Mouse (Mus musculus): ENCODE measurements at regions not wholly inside any gene's neighbourhood (a gene's known extent, or its start where the extent isn't known, plus 50 kb on each side); places are given as distances from the start of the nearest gene placed in this dataset.

- DNase-seq (ENCODE audit: low spot score): no peak
These were observed 160.7 kb downstream of the Rpl36a-ps1 start for GRCm38 (mm10) chr14:98833230-98833999.

GRCm38 (mm10) chr14:98832401-98832800 is 161.7 kb downstream of the Rpl36a-ps1 start:
- no peak for DNase-seq (ENCODE audit: low spot score)

GRCm38 (mm10) chr14:98829958-98830633 is 164.0 kb downstream of the Rpl36a-ps1 start:
- DNase-seq (ENCODE audit: low spot score): no peak

GRCm38 (mm10) chr14:98827490-98827889 is 166.6 kb downstream of the Rpl36a-ps1 start:
- DNase-seq (ENCODE audit: low spot score): no peak

GRCm38 (mm10) chr14:98813657-98814056 is 180.5 kb downstream of the Rpl36a-ps1 start:
- no peak for DNase-seq (ENCODE audit: low spot score)

- DNase-seq (ENCODE audit: low spot score): peak; percentile 16
These were observed 183.7 kb downstream of the Rpl36a-ps1 start for GRCm38 (mm10) chr14:98810259-98811042.

GRCm38 (mm10) chr14:98808117-98808516 is 186.0 kb downstream of the Rpl36a-ps1 start:
- DNase-seq (ENCODE audit: low spot score): no peak

- DNase-seq (ENCODE audit: low spot score): no peak
These were observed 189.1 kb downstream of the Rpl36a-ps1 start for GRCm38 (mm10) chr14:98805066-98805465.

- DNase-seq (ENCODE audit: low spot score): no peak
These were observed 192.8 kb downstream of the Rpl36a-ps1 start for GRCm38 (mm10) chr14:98801293-98801692.

- DNase-seq (ENCODE audit: low spot score): no peak
These were observed 202.1 kb downstream of the Rpl36a-ps1 start for GRCm38 (mm10) chr14:98791970-98792369.

GRCm38 (mm10) chr14:98791232-98791906 is 202.7 kb downstream of the Rpl36a-ps1 start:
- DNase-seq (ENCODE audit: low spot score): no peak

- DNase-seq (ENCODE audit: low spot score): no peak
These were observed 204.3 kb downstream of the Rpl36a-ps1 start for GRCm38 (mm10) chr14:98789794-98790193.

GRCm38 (mm10) chr14:98781711-98782110 is 212.4 kb downstream of the Rpl36a-ps1 start:
- no peak for DNase-seq (ENCODE audit: low spot score)

GRCm38 (mm10) chr14:98772080-98772479 is 222.0 kb downstream of the Rpl36a-ps1 start:
- DNase-seq (ENCODE audit: low spot score): no peak

- DNase-seq (ENCODE audit: low spot score): no peak
These were observed 225.3 kb downstream of the Rpl36a-ps1 start for GRCm38 (mm10) chr14:98768845-98769244.

GRCm38 (mm10) chr14:98767481-98767880 is 226.6 kb downstream of the Rpl36a-ps1 start:
- DNase-seq (ENCODE audit: low spot score): no peak

- DNase-seq (ENCODE audit: low spot score): no peak
These were observed 228.8 kb downstream of the Rpl36a-ps1 start for GRCm38 (mm10) chr14:98765358-98765757.

GRCm38 (mm10) chr14:98750766-98751165 is 243.4 kb downstream of the Rpl36a-ps1 start:
- no peak for DNase-seq (ENCODE audit: low spot score)

GRCm38 (mm10) chr14:98749086-98750027 is 244.8 kb downstream of the Rpl36a-ps1 start:
- no peak for DNase-seq (ENCODE audit: low spot score)

GRCm38 (mm10) chr14:98747159-98747775 is 246.9 kb downstream of the Rpl36a-ps1 start:
- no peak for DNase-seq (ENCODE audit: low spot score)
